Mouse (Mus musculus): Measurements from ENCODE around the gene Rasal2.
A peak's percentile ranks its signal among the peaks of the same experiment; 100 is the strongest.

GRCm38 (mm10) chr1:157448164-157448804 lies 35.9 kb upstream of the Rasal2 start:
- TF ChIP-seq CTCF (IDR thresholded peaks at IDR 0.05) (no peak), POLR2A (IDR thresholded peaks at IDR 0.05; ENCODE audit: insufficient read depth, low read depth, low read length) (peak; percentile 43; the same call in 1 of the 2 replicates)

All from heart, adult 2 months (tissue).